Mouse (Mus musculus) small intestine, adult 2 months (tissue): Measurements from ENCODE around the gene Ssr2.

ENCODE experiments used
- CTCF ChIP-seq: fragments of 200-500 bp; IDR thresholded peaks from 2 replicates; pipeline ENCODE4 v1.5.1; 2012; ENCODE audit warnings: low read depth, mild to moderate bottlenecking, control low read depth, inconsistent platforms, low read length, moderate library complexity, mixed read lengths; ENCODE audit not compliant: insufficient replicate concordance, insufficient read length; ENCODE audit errors: extremely low read depth
- POLR2A ChIP-seq: fragments of 200-500 bp; IDR thresholded peaks from 2 replicates; pipeline ENCODE4 v1.6.1; 2012; ENCODE audit warnings: low read depth, mild to moderate bottlenecking, control low read depth, inconsistent platforms, low read length, moderate library complexity

GRCm38 (mm10) chr3:88622941-88623345 lies 47.3 kb downstream of the Ssr2 start:
- TF ChIP-seq POLR2A = no peak
- no peak for TF ChIP-seq CTCF
